Mouse (Mus musculus): Measurements from ENCODE around the gene Hist1h2be. TPM values are rescaled to one million over a fixed set of nuclear protein-coding genes. Genes with fewer than 3 reads are reported as not detected.
"Not testable (repeated sequence)": the region's sequence is repeated elsewhere in the genome, so short reads cannot be mapped to it uniquely, and the experiment has no call there.

Gene Hist1h2be
- polyA plus RNA-seq, 1 experiment from 2014 or later, result 1.8 TPM

DNA sequence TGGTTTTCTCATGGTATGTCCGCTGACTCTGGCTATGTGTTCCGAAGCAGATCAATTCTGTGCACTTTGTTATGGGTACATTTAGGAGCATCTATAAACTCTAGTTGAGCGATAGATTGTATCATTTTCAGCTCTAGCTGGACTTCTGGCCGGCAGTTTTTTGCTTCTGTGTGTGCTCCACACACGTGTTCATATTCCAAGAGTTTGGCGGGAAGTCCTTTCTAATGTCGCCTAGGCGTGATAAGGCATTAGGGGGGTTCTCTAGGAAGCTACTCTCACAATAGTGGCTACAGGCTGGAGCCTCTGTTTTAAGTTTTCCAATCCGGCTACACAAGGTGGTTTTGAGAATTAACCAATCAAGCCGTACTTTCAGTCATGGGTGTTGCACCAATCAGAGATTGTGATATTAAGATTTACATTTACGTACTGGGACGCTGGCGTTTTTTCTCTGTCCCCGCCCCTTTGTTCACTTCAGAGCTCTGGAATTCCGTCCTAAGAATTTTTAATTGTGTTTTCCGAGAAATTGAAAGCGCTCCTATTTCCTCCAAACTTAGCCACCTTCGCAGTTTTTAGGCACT lies 65.0 kb downstream of the Hist1h2be start:
- H3K4me2 ChIP-seq (ENCODE audit: low read length), result peak overlapping the region; percentile 85
- peak overlapping the region; percentile 94 for H3K9ac ChIP-seq (ENCODE audit: low read length)
- H3K9me3 ChIP-seq (ENCODE audit: control insufficient read depth, low read length), result no peaks in the 10 kb centered on the region
- peak overlapping the region; percentile 62 to 69 for H3K4me3 ChIP-seq (ENCODE audit: control insufficient read depth in 1 of 2, insufficient read depth in 1 of 2, low read depth in 1 of 2, low read length in 2 of 2)
- peaks cover 0 to 8% of the 10 kb centered on the region in 2 experiments; a peak in 3 of 4 replicates for H3K4me1 ChIP-seq (ENCODE audit: control insufficient read depth in 2 of 2, insufficient read depth in 2 of 2, low read length in 2 of 2)
- no peaks in the 10 kb centered on the region for H3K36me3 ChIP-seq (ENCODE audit: control insufficient read depth, insufficient read depth, low read length)
- no peaks in the 10 kb centered on the region for H3K27me3 ChIP-seq (ENCODE audit: control insufficient read depth, insufficient read depth, low read length)
- H3K27ac ChIP-seq (replicated peaks in 1 of 2; ENCODE audit: control insufficient read depth in 1 of 2, insufficient read depth in 1 of 2, low read depth in 2 of 2, low read length in 2 of 2), result peak overlapping the region; percentile 97 to 98
- under 1% methylated on average over 18 of the region's 18 CpGs for WGBS
- ATAC-seq (ENCODE audit: insufficient number of reproducible peaks, insufficient read depth, low FRiP score, low read depth), result peak; percentile 78

- Histone ChIP-seq H3K9me3 (ENCODE audit: control insufficient read depth, low read length) (no peaks in the 10 kb centered on the region), H3K9ac (ENCODE audit: low read length) (peak overlapping the region; percentile 94), H3K27ac (replicated peaks in 1 of 2; ENCODE audit: control insufficient read depth in 1 of 2, insufficient read depth in 1 of 2, low read depth in 2 of 2, low read length in 2 of 2) (peak overlapping the region; percentile 97 to 98), H3K4me3 (ENCODE audit: control insufficient read depth in 1 of 2, insufficient read depth in 1 of 2, low read depth in 1 of 2, low read length in 2 of 2) (peak overlapping the region; percentile 62 to 69), H3K4me1 (ENCODE audit: control insufficient read depth in 2 of 2, insufficient read depth in 2 of 2, low read length in 2 of 2) (peaks cover 0 to 13% of the 10 kb centered on the region in 2 experiments; a peak in 3 of 4 replicates), H3K4me2 (ENCODE audit: low read length) (peak overlapping the region; percentile 85), H3K27me3 (ENCODE audit: control insufficient read depth, insufficient read depth, low read length) (no peaks in the 10 kb centered on the region), H3K36me3 (ENCODE audit: control insufficient read depth, insufficient read depth, low read length) (no peaks in the 10 kb centered on the region)
- WGBS, result under 1% methylated on average over 54 of the region's 54 CpGs
- ATAC-seq (ENCODE audit: insufficient number of reproducible peaks, insufficient read depth, low FRiP score, low read depth), result peak; percentile 79
Observed at GRCm38 (mm10) chr13:23554925-23555838, 65.7 kb downstream of the Hist1h2be start.

DNA sequence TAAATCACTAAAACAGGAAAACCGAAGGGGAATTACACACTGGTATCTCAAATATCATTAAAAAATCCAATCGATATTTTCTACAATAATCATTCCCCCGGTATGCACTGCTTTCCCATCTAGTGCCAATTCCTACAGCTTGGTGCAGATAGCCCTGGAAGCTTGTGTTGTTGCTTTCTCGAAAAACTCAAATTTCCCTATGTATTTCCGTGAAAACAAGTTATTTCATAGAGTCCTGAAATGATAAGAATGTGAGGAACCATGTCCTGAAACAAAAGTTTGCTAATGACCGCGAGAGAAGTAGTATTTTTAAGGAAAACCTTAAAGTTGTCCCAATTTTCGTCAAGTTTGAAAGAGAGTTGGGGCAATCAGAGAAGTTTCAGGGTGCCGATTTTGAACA lies 66.5 kb downstream of the Hist1h2be start:
- Histone ChIP-seq H3K4me1 (ENCODE audit: control insufficient read depth in 2 of 2, insufficient read depth in 2 of 2, low read length in 2 of 2) (peaks cover 0 to 13% of the 10 kb centered on the region in 2 experiments; a peak in 3 of 4 replicates), H3K9ac (ENCODE audit: low read length) (peak overlapping the region; percentile 94), H3K4me3 (ENCODE audit: control insufficient read depth in 1 of 2, insufficient read depth in 1 of 2, low read depth in 1 of 2, low read length in 2 of 2) (peak overlapping the region in 1 of 2 experiments; percentile 62; a peak in 2 of 4 replicates), H3K9me3 (ENCODE audit: control insufficient read depth, low read length) (no peaks in the 10 kb centered on the region), H3K27ac (replicated peaks in 1 of 2; ENCODE audit: control insufficient read depth in 1 of 2, insufficient read depth in 1 of 2, low read depth in 2 of 2, low read length in 2 of 2) (peak overlapping the region; percentile 97 to 98), H3K4me2 (ENCODE audit: low read length) (peak overlapping the region; percentile 85), H3K27me3 (ENCODE audit: control insufficient read depth, insufficient read depth, low read length) (no peaks in the 10 kb centered on the region), H3K36me3 (ENCODE audit: control insufficient read depth, insufficient read depth, low read length) (no peaks in the 10 kb centered on the region)
- no peak for ATAC-seq (ENCODE audit: insufficient number of reproducible peaks, insufficient read depth, low FRiP score, low read depth)
- WGBS, result 22% methylated on average over 9 of the region's 9 CpGs

- Histone ChIP-seq H3K9ac (ENCODE audit: low read length) (peak within 1 kb of the TSS; percentile 94), H3K4me3 (ENCODE audit: control insufficient read depth in 1 of 2, insufficient read depth in 1 of 2, low read depth in 1 of 2, low read length in 2 of 2) (no peak within 1 kb of the TSS), H3K4me1 (ENCODE audit: control insufficient read depth in 2 of 2, insufficient read depth in 2 of 2, low read length in 2 of 2) (peaks cover 0 to 13% of the 10 kb centered on the region in 2 experiments; a peak in 3 of 4 replicates)
Observed at GRCm38 (mm10) chr13:23552962-23553361, 68.0 kb downstream of the Hist1h2be start, which contains the start of gene Hist1h1d. TSS of gene Hist1h1d (plus strand) at chr13:23553262.

GRCm38 (mm10) chr13:23551931-23552914 lies 68.7 kb downstream of the Hist1h2be start:
- peak overlapping the region in 1 of 2 experiments; percentile 44; a peak in 2 of 4 replicates for H3K4me3 ChIP-seq (ENCODE audit: control insufficient read depth in 1 of 2, insufficient read depth in 1 of 2, low read depth in 1 of 2, low read length in 2 of 2)
- peak overlapping the region in 1 of 2 experiments; percentile 87; a peak in 3 of 4 replicates for H3K27ac ChIP-seq (replicated peaks in 1 of 2; ENCODE audit: control insufficient read depth in 1 of 2, insufficient read depth in 1 of 2, low read depth in 2 of 2, low read length in 2 of 2)
- no peaks in the 10 kb centered on the region for H3K27me3 ChIP-seq (ENCODE audit: control insufficient read depth, insufficient read depth, low read length)
- H3K9me3 ChIP-seq (ENCODE audit: control insufficient read depth, low read length), result no peaks in the 10 kb centered on the region
- no peaks in the 10 kb centered on the region for H3K36me3 ChIP-seq (ENCODE audit: control insufficient read depth, insufficient read depth, low read length)
- peaks cover 0 to 13% of the 10 kb centered on the region in 2 experiments; a peak in 3 of 4 replicates for H3K4me1 ChIP-seq (ENCODE audit: control insufficient read depth in 2 of 2, insufficient read depth in 2 of 2, low read length in 2 of 2)
- ATAC-seq (ENCODE audit: insufficient number of reproducible peaks, insufficient read depth, low FRiP score, low read depth), result no peak
- peak overlapping the region; percentile 72 for H3K4me2 ChIP-seq (ENCODE audit: low read length)
- H3K9ac ChIP-seq (ENCODE audit: low read length), result peak overlapping the region; percentile 44
- 49% methylated on average over 8 of the region's 8 CpGs for WGBS

More at GRCm38 (mm10) chr13:23552962-23553361, 68.0 kb downstream of the Hist1h2be start, which contains the start of gene Hist1h1d:
- Histone ChIP-seq H3K27me3 (ENCODE audit: control insufficient read depth, insufficient read depth, low read length) (no peaks in the 10 kb centered on the region), H3K4me2 (ENCODE audit: low read length) (peak within 1 kb of the TSS; percentile 72), H3K36me3 (ENCODE audit: control insufficient read depth, insufficient read depth, low read length) (no peaks in the 10 kb centered on the region), H3K27ac (replicated peaks in 1 of 2; ENCODE audit: control insufficient read depth in 1 of 2, insufficient read depth in 1 of 2, low read depth in 2 of 2, low read length in 2 of 2) (peak within 1 kb of the TSS in 1 of 2 experiments; percentile 98; a peak in 3 of 4 replicates), H3K9me3 (ENCODE audit: control insufficient read depth, low read length) (no peaks in the 10 kb centered on the region)
- no peak for ATAC-seq (ENCODE audit: insufficient number of reproducible peaks, insufficient read depth, low FRiP score, low read depth)

- H3K9me3 ChIP-seq (ENCODE audit: control insufficient read depth, low read length); H3K27me3 ChIP-seq (ENCODE audit: control insufficient read depth, insufficient read depth, low read length); H3K36me3 ChIP-seq (ENCODE audit: control insufficient read depth, insufficient read depth, low read length): not testable (repeated sequence)
- peak; percentile 76 for ATAC-seq (ENCODE audit: insufficient number of reproducible peaks, insufficient read depth, low FRiP score, low read depth)
- WGBS, result under 1% methylated on average over 44 of the region's 47 CpGs
- H3K4me2 ChIP-seq (ENCODE audit: low read length), result peak within 1 kb of the TSS; percentile 72
- peak within 1 kb of the TSS; percentile 86 to 87 for H3K27ac ChIP-seq (replicated peaks in 1 of 2; ENCODE audit: control insufficient read depth in 1 of 2, insufficient read depth in 1 of 2, low read depth in 2 of 2, low read length in 2 of 2)
- H3K4me3 ChIP-seq (ENCODE audit: control insufficient read depth in 1 of 2, insufficient read depth in 1 of 2, low read depth in 1 of 2, low read length in 2 of 2), result peak within 1 kb of the TSS; percentile 44 to 52
- peak within 1 kb of the TSS; percentile 72 for H3K9ac ChIP-seq (ENCODE audit: low read length)
- peaks cover 0 to 13% of the 10 kb centered on the region in 2 experiments; a peak in 3 of 4 replicates for H3K4me1 ChIP-seq (ENCODE audit: control insufficient read depth in 2 of 2, insufficient read depth in 2 of 2, low read length in 2 of 2)
Observed at GRCm38 (mm10) chr13:23551146-23551834, 69.6 kb downstream of the Hist1h2be start, which contains the start of gene Hist1h4f. TSS of gene Hist1h4f (minus strand) at chr13:23551648.

Data from heart, embryonic 14.5 days (tissue).